ENCODE assay signal across 11 mouse cellular contexts in genomic region chr9:48236455-48236854, GRCm38 (mm10).
"Had no signal": no experiment of that assay in that cellular context is flagged by ENCODE, and none has a peak within 500 bp of the region (broad histone marks: within the 10 kb centered on the region; RNA-seq: fewer than 3 reads in every experiment).

No protein-coding gene starts in this region.

- ATAC-seq: liver, postnatal 0 days; lung, postnatal 0 days; midbrain, embryonic 13.5 days; midbrain, embryonic 15.5 days had no signal

- DNase-seq: liver, postnatal 0 days; lung, adult 2 months; lung, postnatal 14 days; lung, postnatal 36 days; right cerebral cortex, postnatal 14 days; thymus, adult 2 months; thymus, postnatal 14 days; thymus, postnatal 36 days had no signal
